8 mouse cellular contexts compared by ENCODE assay signal in genomic region chr17:26549148-26549809, GRCm38 (mm10). TPM values are rescaled to one million over a fixed set of nuclear protein-coding genes. Genes with fewer than 3 reads are reported as not detected.
DNase-seq lines count a peak whose midpoint lies in the region; ATAC-seq and TF ChIP-seq lines count a peak whose summit lies in the region.

No protein-coding gene starts in this region.

- no peaks in the 10 kb centered on the region for H3K4me1 ChIP-seq in intestine, postnatal 0 days (replicated peaks; ENCODE audit: control insufficient read depth, insufficient read depth, low read length)
- H3K4me1 ChIP-seq in lung, embryonic 15.5 days, result peaks cover 25% of the 10 kb centered on the region
- no peaks in the 10 kb centered on the region for H3K4me1 ChIP-seq in midbrain, embryonic 11.5 days (ENCODE audit: control insufficient read depth, insufficient read depth, low read length)

- H3K4me3 ChIP-seq in gastrocnemius, adult 2 months, result no peak overlapping the region
- no peak overlapping the region for H3K4me3 ChIP-seq in intestine, postnatal 0 days (ENCODE audit: low read depth, low read length)
- no peak overlapping the region for H3K4me3 ChIP-seq in lung, embryonic 15.5 days
- H3K4me3 ChIP-seq in midbrain, embryonic 11.5 days (ENCODE audit: low read depth, low read length), result no peak overlapping the region

- DNase-seq in gastrocnemius, adult 2 months, result no peak
- DNase-seq in gastrocnemius, postnatal 4 days (ENCODE audit: low spot score in 2 of 2), result no peak
- DNase-seq in ES-CJ7 (ENCODE audit: low read depth, low spot score), result peak; percentile 92
- no peak for DNase-seq in right cerebral cortex, adult 18-20 months
- no peak for DNase-seq in left cerebral cortex, postnatal 14 days (ENCODE audit: low spot score in 2 of 2)
- DNase-seq in midbrain, embryonic 11.5 days (ENCODE audit: low spot score, missing footprints), result no peak

- TF ChIP-seq CTCF in gastrocnemius, adult 2 months (IDR thresholded peaks at IDR 0.05), result no peak
- TF ChIP-seq CTCF in intestine, postnatal 0 days (IDR thresholded peaks at IDR 0.05; ENCODE audit: low read depth), result no peak

- intact Hi-C loops in gastrocnemius, adult 2 months (cut with DNase I), result no loop called here
- intact Hi-C loops in left cerebral cortex, postnatal 14 days (cut with DNase I), result no loop called here

- H3K27ac ChIP-seq in gastrocnemius, adult 2 months, result peak overlapping the region; percentile 71
- H3K27ac ChIP-seq in intestine, postnatal 0 days (ENCODE audit: low read depth, low read length), result no peak overlapping the region; the same call in 1 of the 2 replicates
- peak overlapping the region; percentile 57; the same call in 1 of the 2 replicates for H3K27ac ChIP-seq in lung, embryonic 15.5 days
- no peak overlapping the region for H3K27ac ChIP-seq in midbrain, embryonic 11.5 days (ENCODE audit: low read depth, low read length)

- no peak overlapping the region for H3K9ac ChIP-seq in intestine, postnatal 0 days (ENCODE audit: low read depth, low read length)
- no peak overlapping the region for H3K9ac ChIP-seq in lung, embryonic 15.5 days
- no peak overlapping the region for H3K9ac ChIP-seq in midbrain, embryonic 11.5 days (ENCODE audit: low read length)

- no peaks in the 10 kb centered on the region for H3K27me3 ChIP-seq in intestine, postnatal 0 days (replicated peaks; ENCODE audit: control insufficient read depth, insufficient read depth, low read length)
- H3K27me3 ChIP-seq in lung, embryonic 15.5 days, result no peaks in the 10 kb centered on the region
- no peaks in the 10 kb centered on the region for H3K27me3 ChIP-seq in midbrain, embryonic 11.5 days (ENCODE audit: control insufficient read depth, insufficient read depth, low read length)

- H3K9me3 ChIP-seq in intestine, postnatal 0 days (ENCODE audit: control insufficient read depth), result no peaks in the 10 kb centered on the region
- H3K9me3 ChIP-seq in lung, embryonic 15.5 days, result no peaks in the 10 kb centered on the region
- H3K9me3 ChIP-seq in midbrain, embryonic 11.5 days (ENCODE audit: control insufficient read depth, low read length), result no peaks in the 10 kb centered on the region

- ATAC-seq in intestine, postnatal 0 days, result peak; percentile 87
- peak; percentile 71; the same call in 1 of the 2 replicates for ATAC-seq in lung, embryonic 15.5 days (ENCODE audit: borderline replicate concordance, extremely low read depth, low FRiP score, low TSS enrichment)
- ATAC-seq in midbrain, embryonic 11.5 days (ENCODE audit: low FRiP score), result no peak

- 10% methylated on average over 12 of the region's 12 CpGs for WGBS in intestine, postnatal 0 days
- 7% methylated on average over 12 of the region's 12 CpGs for WGBS in lung, embryonic 15.5 days
- 14% methylated on average over 12 of the region's 12 CpGs for WGBS in midbrain, embryonic 11.5 days

- 0 out of 2 replicates have a peak overlapping the region, but pooled peaks have one; percentile 4 for H3K4me2 ChIP-seq in intestine, postnatal 0 days (replicated peaks; ENCODE audit: low read depth)
- H3K4me2 ChIP-seq in lung, embryonic 15.5 days, result no peak overlapping the region; the same call in 1 of the 2 replicates
- H3K4me2 ChIP-seq in midbrain, embryonic 11.5 days, result no peak overlapping the region

- H3K36me3 ChIP-seq in intestine, postnatal 0 days (ENCODE audit: control insufficient read depth, insufficient read depth), result no peaks in the 10 kb centered on the region
- H3K36me3 ChIP-seq in lung, embryonic 15.5 days, result no peaks in the 10 kb centered on the region
- no peaks in the 10 kb centered on the region for H3K36me3 ChIP-seq in midbrain, embryonic 11.5 days (ENCODE audit: control insufficient read depth, insufficient read depth, low read length)

RNA-seq across cellular contexts. Expression of gene Ergic1, which starts 12.0 kb away (rescaled TPM):
- 10 to 100 TPM; 40.3 to 60.3 TPM for total RNA-seq in gastrocnemius, adult 2 months (2021)
- 100 to 1,000 TPM; 150 to 167 TPM for total RNA-seq in gastrocnemius, postnatal 4 days (2021)
- polyA plus RNA-seq in intestine, postnatal 0 days (2015; fragmentation: Nextera tagmentation; extraction: Ambion mirVana), result 48.6 TPM in 2 replicates
- 97.3 and 102 TPM in 2 replicates for polyA plus RNA-seq in lung, embryonic 15.5 days (2015; fragmentation: Nextera tagmentation; extraction: Ambion mirVana)
- total RNA-seq in left cerebral cortex, postnatal 14 days (2021), result 100 to 1,000 TPM; 180 to 195 TPM
- 129 and 130 TPM in 2 replicates for polyA plus RNA-seq in midbrain, embryonic 11.5 days (2014; fragmentation: Nextera tagmentation; extraction: Ambion mirVana)

RNA-seq across cellular contexts. Expression of gene Dusp1, which starts 12.6 kb away (rescaled TPM):
- 10 to 100 TPM; 73.0 to 89.6 TPM for total RNA-seq in gastrocnemius, adult 2 months (2021)
- total RNA-seq in gastrocnemius, postnatal 4 days (2021), result 10 to 100 TPM; 33.6 to 42.9 TPM
- 18.9 and 19.4 TPM in 2 replicates for polyA plus RNA-seq in intestine, postnatal 0 days (2015; fragmentation: Nextera tagmentation; extraction: Ambion mirVana)
- 23.1 and 25.9 TPM in 2 replicates for polyA plus RNA-seq in lung, embryonic 15.5 days (2015; fragmentation: Nextera tagmentation; extraction: Ambion mirVana)
- total RNA-seq in left cerebral cortex, postnatal 14 days (2021), result 10 to 100 TPM; 28.4 to 33.2 TPM
- 30.2 TPM in 2 replicates for polyA plus RNA-seq in midbrain, embryonic 11.5 days (2014; fragmentation: Nextera tagmentation; extraction: Ambion mirVana)

Comparison
In these comparisons a context has a peak if more than half of its experiments do, and no peak if none do; other contexts are left out.
1. H3K27ac ChIP-seq: peak in gastrocnemius, adult 2 months (single experiment) and lung, embryonic 15.5 days (single experiment); none in intestine, postnatal 0 days (single experiment) and midbrain, embryonic 11.5 days (single experiment).